9 mouse cellular contexts compared by ENCODE assay signal in the genomic region with DNA sequence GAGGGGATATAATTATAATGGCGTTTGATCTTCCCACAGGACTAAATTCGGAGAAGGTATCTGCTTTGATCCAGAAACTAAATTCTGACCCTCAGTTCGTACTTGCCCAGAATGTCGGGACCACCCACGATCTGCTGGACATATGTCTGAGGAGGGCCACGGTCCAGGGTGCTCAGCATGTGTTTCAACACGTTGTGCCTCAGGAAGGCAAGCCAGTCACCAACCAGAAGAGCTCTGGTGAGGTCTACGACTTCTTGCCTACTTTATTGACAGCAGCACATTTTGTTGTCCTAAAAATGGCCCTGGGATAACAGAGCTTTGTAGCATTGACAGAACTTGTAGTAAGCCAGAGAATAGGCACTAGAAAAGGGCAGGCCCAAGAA. TPM values are rescaled to one million over a fixed set of nuclear protein-coding genes. Genes with fewer than 3 reads are reported as not detected.
A peak's percentile ranks its signal among the peaks of the same experiment; 100 is the strongest.
DNase-seq lines count a peak whose midpoint lies in the region; ATAC-seq and TF ChIP-seq lines count a peak whose summit lies in the region.
"Had no signal": no experiment of that assay in that cellular context is flagged by ENCODE, and none has a peak within 500 bp of the region (broad histone marks: within the 10 kb centered on the region; RNA-seq: fewer than 3 reads in every experiment).

No protein-coding gene starts in this region.

- H3K27ac ChIP-seq in heart, embryonic 11.5 days (ENCODE audit: low read depth, low read length) = no peak overlapping the region
- H3K27ac ChIP-seq in heart, postnatal 0 days (ENCODE audit: low read depth) = no peak overlapping the region; the same call in 1 of the 2 replicates
- peak overlapping the region; percentile 83 for H3K27ac ChIP-seq in liver, postnatal 0 days (ENCODE audit: low read depth)

- peak overlapping the region; percentile 71 for H3K4me2 ChIP-seq in heart, embryonic 11.5 days
- peak overlapping the region; percentile 92 for H3K4me2 ChIP-seq in heart, postnatal 0 days (ENCODE audit: low read depth, low read length)
- H3K4me2 ChIP-seq in liver, postnatal 0 days (ENCODE audit: low read depth, low read length) = peak overlapping the region; percentile 97

- no peaks in the 10 kb centered on the region for H3K36me3 ChIP-seq in heart, embryonic 11.5 days (ENCODE audit: control insufficient read depth, insufficient read depth, low read length)
- peaks cover 33% of the 10 kb centered on the region for H3K36me3 ChIP-seq in C2C12 (ENCODE audit: control insufficient read depth, insufficient read depth)
- peaks cover 16% of the 10 kb centered on the region for H3K36me3 ChIP-seq in heart, postnatal 0 days (replicated peaks; ENCODE audit: control insufficient read depth, insufficient read depth, low read length)
- peaks cover 12% of the 10 kb centered on the region for H3K36me3 ChIP-seq in liver, postnatal 0 days (replicated peaks; ENCODE audit: insufficient read depth, low read length)

- peaks cover 11% of the 10 kb centered on the region for H3K79me3 ChIP-seq in C2C12 (ENCODE audit: low read depth)

- peak overlapping the region; percentile 88 for H3ac ChIP-seq in C2C12 (ENCODE audit: control insufficient read depth, insufficient read length, low read depth)

- peaks cover 48% of the 10 kb centered on the region for H3K79me2 ChIP-seq in C2C12 (ENCODE audit: control insufficient read depth, insufficient read depth)

- no peak for ATAC-seq in heart, embryonic 11.5 days (replicated peaks; ENCODE audit: insufficient number of reproducible peaks, low FRiP score, low TSS enrichment)
- ATAC-seq in heart, postnatal 0 days (ENCODE audit: insufficient read depth, low read depth) = no peak
- peak; percentile 18; the same call in 1 of the 2 replicates for ATAC-seq in liver, postnatal 0 days
- ATAC-seq in megakaryocyte-erythroid progenitor cell, adult 5-6 weeks (replicated peaks; ENCODE audit: low FRiP score, low TSS enrichment, poor library complexity, severe bottlenecking) = no peak

- peaks cover 5% of the 10 kb centered on the region for H3K4me1 ChIP-seq in heart, embryonic 11.5 days (ENCODE audit: control insufficient read depth, insufficient read depth, low read length)
- peaks cover 9% of the 10 kb centered on the region; the same call in 1 of the 2 replicates for H3K4me1 ChIP-seq in heart, postnatal 0 days (ENCODE audit: control insufficient read depth, insufficient read depth)
- peaks cover 17% of the 10 kb centered on the region for H3K4me1 ChIP-seq in liver, postnatal 0 days (ENCODE audit: insufficient read depth)

- DNase-seq in heart, postnatal 25 days (ENCODE audit: low spot score) = no peak
- DNase-seq in cerebellum, adult 9-10 months = peak; percentile 33
- DNase-seq in heart, postnatal 0 days (ENCODE audit: low spot score) = no peak
- DNase-seq in liver, postnatal 0 days = peak; percentile 21
- DNase-seq in urinary bladder, postnatal 36 days (ENCODE audit: low spot score in 2 of 2) = no peak

- 4% methylated on average over 8 of the region's 8 CpGs for WGBS in heart, embryonic 11.5 days (ENCODE audit: insufficient replicate concordance)
- 3% methylated on average over 8 of the region's 8 CpGs for WGBS in heart, postnatal 0 days
- WGBS in liver, postnatal 0 days (ENCODE audit: insufficient replicate concordance) = 5% methylated on average over 8 of the region's 8 CpGs

- no peaks in the 10 kb centered on the region for H3K27me3 ChIP-seq in heart, embryonic 11.5 days (ENCODE audit: control insufficient read depth, insufficient read depth, low read length)
- no peaks in the 10 kb centered on the region for H3K27me3 ChIP-seq in C2C12 (ENCODE audit: control insufficient read depth, insufficient read depth, insufficient read length)
- H3K27me3 ChIP-seq in heart, postnatal 0 days (ENCODE audit: control insufficient read depth, insufficient read depth, low read length) = no peaks in the 10 kb centered on the region
- no peaks in the 10 kb centered on the region for H3K27me3 ChIP-seq in liver, postnatal 0 days (ENCODE audit: insufficient read depth, low read length)

- no peak for TF ChIP-seq CTCF in C2C12 (IDR thresholded peaks at IDR 0.05; ENCODE audit: control insufficient read depth, insufficient read depth, insufficient read length)
- TF ChIP-seq CTCF in heart, postnatal 0 days (IDR thresholded peaks at IDR 0.05; ENCODE audit: low read depth) = no peak
- TF ChIP-seq CTCF in liver, postnatal 0 days (IDR thresholded peaks at IDR 0.05; ENCODE audit: low read depth) = no peak

- no peaks in the 10 kb centered on the region for H3K9me3 ChIP-seq in heart, embryonic 11.5 days (replicated peaks; ENCODE audit: control insufficient read depth, low read length)
- no peaks in the 10 kb centered on the region for H3K9me3 ChIP-seq in heart, postnatal 0 days (replicated peaks; ENCODE audit: control insufficient read depth, low read length)
- H3K9me3 ChIP-seq in liver, postnatal 0 days (ENCODE audit: low read length) = no peaks in the 10 kb centered on the region

- TF ChIP-seq EP300 in heart, postnatal 0 days (IDR thresholded peaks at IDR 0.05; ENCODE audit: low read depth) = no peak
- no peak for TF ChIP-seq EP300 in liver, postnatal 0 days (IDR thresholded peaks at IDR 0.05; ENCODE audit: low read depth)

- H3K4me3 ChIP-seq in heart, embryonic 11.5 days (ENCODE audit: low read depth, low read length) = peak overlapping the region; percentile 89
- H3K4me3 ChIP-seq in C2C12 (ENCODE audit: insufficient read depth, poor library complexity, severe bottlenecking) = peak overlapping the region; percentile 67
- peak overlapping the region; percentile 85 for H3K4me3 ChIP-seq in heart, postnatal 0 days (ENCODE audit: low read depth, low read length)
- peak overlapping the region; percentile 84 for H3K4me3 ChIP-seq in liver, postnatal 0 days (ENCODE audit: low read depth, low read length)

- H3K9ac ChIP-seq in heart, embryonic 11.5 days (ENCODE audit: low read depth, low read length) = peak overlapping the region; percentile 90
- H3K9ac ChIP-seq in heart, postnatal 0 days (replicated peaks; ENCODE audit: low read depth, low read length) = peak overlapping the region; percentile 79
- peak overlapping the region; percentile 86 for H3K9ac ChIP-seq in liver, postnatal 0 days (replicated peaks)

- intact Hi-C loops in heart, postnatal 25 days (cut with DNase I) = loop anchor here (5.0 kb wide), 1 partner anchor 49 kb away; no protein-coding TSS in a partner anchor

TF ChIP-seq in C2C12, 6 proteins besides CTCF, POLR2A, EP300 and RAD21:
- TF ChIP-seq MYOG (IDR thresholded peaks at IDR 0.05; ENCODE audit: control insufficient read depth, extremely low read depth, insufficient read length) = no peak
- no peak for TF ChIP-seq USF1 (IDR thresholded peaks at IDR 0.05; ENCODE audit: low read depth)
- TF ChIP-seq MYOD1 (IDR thresholded peaks at IDR 0.05; ENCODE audit: control insufficient read depth, insufficient read length, low read depth) = no peak
- no peak for TF ChIP-seq FOSL1 (IDR thresholded peaks at IDR 0.05; ENCODE audit: insufficient read depth, low read length, poor library complexity, severe bottlenecking)
- no peak for TF ChIP-seq CEBPB (IDR thresholded peaks at IDR 0.05; ENCODE audit: low read depth)
- TF ChIP-seq MAX (IDR thresholded peaks at IDR 0.05) = no peak

RNA-seq across cellular contexts. Expression of a gene that starts 21.6 kb away (rescaled TPM):
- 89.0 and 111 TPM in 2 replicates for polyA plus RNA-seq in heart, embryonic 11.5 days (2014; fragmentation: Nextera tagmentation; extraction: Ambion mirVana)
- total RNA-seq in heart, postnatal 25 days (2021) = 10 to 100 TPM; 36.8 to 41.5 TPM
- polyA plus RNA-seq in C2C12 (2012; fragmentation: generic; extraction: Trizol) = 26.4 TPM
- total RNA-seq in heart, postnatal 0 days (2014; rRNA removed; ENCODE audit: low replicate concordance) = 40.2 and 92.9 TPM in 2 replicates
- 63.1 and 63.7 TPM in 2 replicates for polyA plus RNA-seq in heart, postnatal 0 days (2015; fragmentation: Nextera tagmentation; extraction: Ambion mirVana)
- 34.2 and 34.6 TPM in 2 replicates for polyA plus RNA-seq in liver, postnatal 0 days (2015; fragmentation: Nextera tagmentation; extraction: Ambion mirVana)
- 59.7 and 60.5 TPM in 2 replicates for total RNA-seq in megakaryocyte-erythroid progenitor cell, adult 5-6 weeks (2014; fragmentation: Nextera tagmentation)
- total RNA-seq in megakaryocyte-erythroid progenitor cell, adult 5-6 weeks (2017) = 178 and 200 TPM in 2 replicates

RNA-seq across cellular contexts. Expression of a gene that starts 44.2 kb away (rescaled TPM):
- 0.23 TPM in 1 of 2 replicates, not detected in the other for polyA plus RNA-seq in heart, embryonic 11.5 days (2014; fragmentation: Nextera tagmentation; extraction: Ambion mirVana)
- under 1 TPM; 0.45 to 0.47 TPM for total RNA-seq in heart, postnatal 25 days (2021)
- polyA plus RNA-seq in C2C12 (2012; fragmentation: generic; extraction: Trizol) = not detected
- total RNA-seq in heart, postnatal 0 days (2014; rRNA removed; ENCODE audit: low replicate concordance) = not detected in 2 replicates
- polyA plus RNA-seq in heart, postnatal 0 days (2015; fragmentation: Nextera tagmentation; extraction: Ambion mirVana) = 0.41 and 0.56 TPM in 2 replicates
- polyA plus RNA-seq in liver, postnatal 0 days (2015; fragmentation: Nextera tagmentation; extraction: Ambion mirVana) = 0.11 TPM in 1 of 2 replicates, not detected in the other
- total RNA-seq in megakaryocyte-erythroid progenitor cell, adult 5-6 weeks (2014; fragmentation: Nextera tagmentation) = not detected in 2 replicates
- not detected in 2 replicates for total RNA-seq in megakaryocyte-erythroid progenitor cell, adult 5-6 weeks (2017)
- total RNA-seq: neutrophil, adult 5-6 weeks had no signal

RNA-seq across cellular contexts. Expression of a gene that starts 52.2 kb away (rescaled TPM):
- polyA plus RNA-seq in heart, embryonic 11.5 days (2014; fragmentation: Nextera tagmentation; extraction: Ambion mirVana) = 1.5 and 2.2 TPM in 2 replicates
- total RNA-seq in heart, postnatal 25 days (2021) = under 1 TPM; 0.52 to 0.67 TPM
- 0.06 TPM for polyA plus RNA-seq in C2C12 (2012; fragmentation: generic; extraction: Trizol)
- 0.08 and 1.4 TPM in 2 replicates for total RNA-seq in heart, postnatal 0 days (2014; rRNA removed; ENCODE audit: low replicate concordance)
- 0.44 and 0.71 TPM in 2 replicates for polyA plus RNA-seq in heart, postnatal 0 days (2015; fragmentation: Nextera tagmentation; extraction: Ambion mirVana)
- 1.3 and 2.0 TPM in 2 replicates for polyA plus RNA-seq in liver, postnatal 0 days (2015; fragmentation: Nextera tagmentation; extraction: Ambion mirVana)
- total RNA-seq in megakaryocyte-erythroid progenitor cell, adult 5-6 weeks (2014; fragmentation: Nextera tagmentation) = not detected in 2 replicates
- 0.09 and 1.8 TPM in 2 replicates for total RNA-seq in megakaryocyte-erythroid progenitor cell, adult 5-6 weeks (2017)

Comparison
In these comparisons a context has a peak if more than half of its experiments do, and no peak if none do; other contexts are left out.
1. DNase-seq: peak in cerebellum, adult 9-10 months (single experiment) and liver, postnatal 0 days (single experiment); none in heart, postnatal 25 days (single experiment), heart, postnatal 0 days (single experiment) and urinary bladder, postnatal 36 days (0 of 2).
2. Peak in every context shown above with its lines, with median percentiles within 50 percentile points of each other: H3K4me2 ChIP-seq, H3K4me3 ChIP-seq and H3K9ac ChIP-seq.